Mouse (Mus musculus) adrenal gland, postnatal 14 days (tissue): ENCODE data around the gene Fam83d. TPM values are rescaled to one million over a fixed set of nuclear protein-coding genes. Genes with fewer than 3 reads are reported as not detected.

Experiments
- DNase-seq: peaks from one replicate; pipeline ENCODE4 v3.0.0; 2021; ENCODE audit warnings: mixed read lengths
- total RNA-seq: library from RNA; stranded (reverse); gene quantifications from 2 replicates; pipeline ENCODE4 v1.2.3, GENCODE M21; 2021

Fam83d gene
- total RNA-seq, 1 experiment from 2014 or later: 5.8 TPM

GRCm38 (mm10) chr2:158745049-158745482 is 22.8 kb upstream of the Fam83d start:
- DNase-seq: peak; percentile 58

- DNase-seq: no peak
These were observed 21.7 kb upstream of the Fam83d start for GRCm38 (mm10) chr2:158746164-158746563.

GRCm38 (mm10) chr2:158749366-158749765 is 18.5 kb upstream of the Fam83d start:
- DNase-seq: no peak

GRCm38 (mm10) chr2:158760231-158760630 is 7.7 kb upstream of the Fam83d start:
- DNase-seq: no peak

GRCm38 (mm10) chr2:158762339-158762738 is 5.6 kb upstream of the Fam83d start:
- no peak for DNase-seq

DNA sequence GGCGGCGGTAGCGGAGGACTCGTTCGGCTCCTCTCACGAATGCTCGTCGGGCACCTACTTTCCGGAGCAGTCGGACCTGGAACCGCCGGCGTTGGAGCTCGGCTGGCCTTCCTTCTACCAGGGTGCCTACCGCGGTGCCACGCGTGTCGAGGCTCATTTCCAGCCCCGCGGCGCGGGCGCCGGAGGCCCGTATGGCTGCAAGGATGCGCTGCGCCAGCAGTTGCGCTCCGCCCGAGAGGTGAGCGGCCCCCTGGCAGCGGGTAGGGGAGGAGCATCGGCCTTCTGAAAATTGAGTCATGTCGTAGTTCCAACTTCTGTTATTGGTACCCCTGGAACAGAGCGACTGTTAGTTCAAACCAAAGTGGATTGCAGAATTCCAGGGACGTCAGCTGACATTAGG is 457 bp downstream of the Fam83d start:
- peak; percentile 56 for DNase-seq

DNA sequence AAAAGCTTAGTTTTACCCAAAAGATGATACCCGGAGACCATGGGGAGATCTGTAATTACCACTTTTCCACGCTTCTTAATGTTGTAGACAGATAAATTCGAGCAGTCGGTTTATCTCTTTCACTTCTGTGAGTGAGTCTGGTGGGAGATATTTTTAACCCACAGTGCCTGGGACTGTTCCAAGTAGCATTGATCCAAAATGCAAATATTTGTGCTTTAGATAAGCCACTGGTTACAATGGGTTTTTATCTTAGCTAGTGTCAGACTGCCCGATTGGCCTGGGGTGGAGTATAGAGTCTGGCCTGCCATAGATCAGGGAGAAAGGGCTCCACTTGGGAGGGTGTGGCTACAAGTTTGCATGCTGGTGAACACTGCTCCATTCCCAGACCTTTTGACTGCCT is 878 bp downstream of the Fam83d start:
- no peak for DNase-seq

DNA sequence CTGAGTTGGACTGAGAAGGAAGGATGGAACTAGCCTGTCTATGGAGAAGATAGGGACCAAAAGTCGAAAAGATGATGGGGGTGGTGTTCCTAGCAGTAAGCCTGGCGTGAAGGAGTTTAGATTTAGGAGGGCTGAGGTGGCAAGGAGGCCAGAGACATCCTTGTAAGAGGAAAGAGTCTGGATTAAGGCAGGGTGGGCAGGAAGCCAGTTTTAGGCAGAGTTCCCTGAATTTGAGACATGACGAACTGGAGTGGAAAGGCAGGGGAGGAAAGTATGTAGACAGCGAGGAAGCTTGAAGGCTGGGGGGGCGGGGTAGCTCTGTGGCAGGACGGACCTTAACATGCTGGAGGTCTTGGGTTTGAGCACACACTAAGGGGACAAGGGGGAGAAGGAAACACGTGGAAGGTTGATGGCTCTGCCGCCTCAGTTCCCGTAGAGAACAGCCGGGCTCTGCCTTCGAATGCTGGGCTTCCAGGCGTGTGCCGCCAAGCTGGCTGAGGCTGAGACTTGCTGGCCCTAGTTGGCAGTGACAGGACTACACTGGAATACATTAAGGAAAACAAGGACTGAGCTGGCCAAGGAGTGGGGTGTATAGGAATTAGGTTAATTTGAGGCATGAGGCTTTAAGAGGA is 2.3 kb downstream of the Fam83d start:
- peak; percentile 30 for DNase-seq

DNA sequence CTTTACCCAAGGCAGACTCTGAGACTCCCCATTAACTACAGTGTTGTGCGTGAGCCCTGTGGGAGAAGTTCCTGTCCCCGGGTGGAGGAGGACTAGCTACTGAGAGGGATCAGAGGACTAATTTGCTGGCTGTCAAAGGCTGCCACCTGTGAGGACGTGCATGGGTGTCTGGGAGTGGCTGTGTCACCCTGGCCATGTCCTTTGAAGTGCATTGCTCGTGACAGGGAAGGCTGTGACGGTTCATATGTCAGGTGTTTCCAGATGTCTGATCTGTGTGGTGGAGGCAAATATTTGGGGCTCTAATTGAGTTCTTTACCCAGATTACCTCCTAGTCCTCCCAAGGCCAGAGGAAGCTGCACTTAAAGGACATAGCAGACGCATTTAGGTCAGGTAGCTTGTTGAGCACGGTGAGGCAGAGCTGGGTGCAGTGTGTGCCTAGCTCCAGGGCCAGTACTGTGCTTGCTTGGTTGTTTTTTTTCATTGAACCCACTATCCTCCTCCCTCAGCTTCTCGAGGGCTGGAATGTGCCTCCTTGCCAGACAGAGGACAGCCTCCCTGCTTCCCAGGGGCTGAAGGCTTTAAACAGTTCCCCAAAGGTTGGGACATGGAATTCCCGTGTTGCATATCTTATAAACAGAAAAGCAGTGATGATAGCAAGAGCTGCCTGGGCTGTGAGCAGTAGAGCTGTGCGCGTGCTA is 3.3 kb downstream of the Fam83d start:
- DNase-seq: no peak

DNA sequence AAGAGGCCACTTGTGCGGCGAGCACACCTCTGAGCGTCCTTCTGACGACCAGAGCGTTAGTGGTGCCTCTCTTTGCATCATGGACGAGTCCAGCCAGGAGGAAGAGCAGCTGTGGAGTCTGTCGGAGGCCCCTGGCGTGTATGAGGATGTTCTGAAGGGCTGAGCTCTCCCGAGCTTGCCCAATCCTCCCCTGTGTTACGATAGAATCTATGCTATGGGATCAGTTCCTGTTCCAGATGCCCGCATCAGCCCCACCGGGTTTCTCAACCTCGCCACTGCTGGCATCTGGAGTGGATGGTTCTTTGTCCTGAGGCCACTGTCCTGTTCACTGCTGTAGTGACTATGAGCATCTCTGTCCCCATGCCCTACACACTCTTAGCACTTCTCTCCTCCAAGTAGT is 4.9 kb downstream of the Fam83d start:
- DNase-seq: no peak

DNA sequence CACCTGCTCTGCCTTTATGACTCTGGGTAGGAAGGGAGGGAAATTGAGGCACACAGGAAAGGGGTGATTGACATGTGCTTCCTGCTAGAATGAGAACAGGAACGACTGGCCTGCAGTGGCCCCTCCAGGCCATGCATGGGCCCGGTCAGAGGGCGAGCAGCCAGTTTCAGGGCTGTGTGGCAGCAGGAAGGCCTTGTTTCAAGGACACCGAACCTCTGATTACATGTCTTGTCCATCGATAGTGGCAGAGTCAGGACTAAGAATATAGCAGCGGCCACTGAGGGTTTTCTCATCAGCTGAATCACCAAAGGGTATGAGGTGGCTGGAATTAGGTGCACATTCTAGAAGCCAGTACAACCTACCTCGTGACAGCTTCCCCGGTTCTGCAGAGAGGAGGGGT is 7.0 kb downstream of the Fam83d start:
- peak; percentile 32 for DNase-seq

GRCm38 (mm10) chr2:158776716-158777115 is 8.8 kb downstream of the Fam83d start:
- peak; percentile 42 for DNase-seq

- DNase-seq: no peak
These were observed 9.6 kb downstream of the Fam83d start for GRCm38 (mm10) chr2:158777490-158777889.

DNA sequence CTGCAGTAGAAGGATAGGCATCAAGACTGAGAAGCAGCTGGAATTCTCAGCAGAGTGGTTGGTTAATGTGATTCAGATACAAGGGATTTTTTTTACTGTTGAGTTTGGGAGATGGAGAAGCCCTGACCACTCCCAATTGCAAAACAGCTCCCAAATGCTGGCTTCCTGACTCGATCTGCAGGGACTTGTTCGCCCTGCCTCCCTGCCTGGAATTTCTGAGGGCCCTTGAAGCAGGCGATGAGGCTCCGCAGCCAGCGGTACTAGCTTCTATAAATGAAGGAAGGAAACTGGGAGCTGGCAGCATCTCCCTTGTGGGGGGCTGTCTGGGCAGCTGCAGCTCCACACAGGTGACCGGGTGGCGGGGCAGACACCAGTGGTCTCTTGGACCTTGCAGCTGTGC is 10.5 kb downstream of the Fam83d start:
- DNase-seq: no peak

GRCm38 (mm10) chr2:158781126-158781525 is 13.2 kb downstream of the Fam83d start:
- DNase-seq: no peak

- DNase-seq: peak; percentile 78
These were observed 19.3 kb downstream of the Fam83d start for GRCm38 (mm10) chr2:158786927-158787795.

DNA sequence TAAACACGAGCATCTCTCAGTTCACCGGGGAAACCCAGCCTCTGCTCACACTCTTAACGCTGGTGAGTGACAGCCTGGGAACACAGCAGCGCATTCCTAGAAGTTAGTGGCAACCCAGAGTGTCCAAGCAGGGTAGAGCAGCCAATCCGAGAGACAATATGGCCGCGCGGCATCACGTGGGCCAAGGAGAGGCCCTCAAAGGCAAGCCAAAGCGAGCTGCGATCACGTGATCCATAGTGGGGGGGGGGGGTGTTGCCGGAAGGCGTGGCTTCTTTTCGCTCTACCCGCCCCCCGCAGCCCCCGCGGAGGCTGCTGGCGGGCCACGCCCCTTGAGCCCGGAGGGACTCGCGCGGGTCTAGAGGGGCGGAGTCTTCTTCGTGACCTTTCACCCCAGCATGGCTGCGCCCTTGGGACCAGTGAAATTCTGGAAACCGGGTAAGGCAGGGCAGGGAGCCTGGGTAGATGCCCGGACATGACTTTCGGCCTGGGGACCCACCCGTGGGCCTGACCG is 26.7 kb downstream of the Fam83d start, which contains the start of gene Dhx35:
Gene Dhx35, plus strand, starts transcription at position 314 of the 511 bp plus-strand sequence.
- peak; percentile 96 for DNase-seq

GRCm38 (mm10) chr2:158795043-158795442 is 27.1 kb downstream of the Fam83d start:
- DNase-seq: no peak

DNA sequence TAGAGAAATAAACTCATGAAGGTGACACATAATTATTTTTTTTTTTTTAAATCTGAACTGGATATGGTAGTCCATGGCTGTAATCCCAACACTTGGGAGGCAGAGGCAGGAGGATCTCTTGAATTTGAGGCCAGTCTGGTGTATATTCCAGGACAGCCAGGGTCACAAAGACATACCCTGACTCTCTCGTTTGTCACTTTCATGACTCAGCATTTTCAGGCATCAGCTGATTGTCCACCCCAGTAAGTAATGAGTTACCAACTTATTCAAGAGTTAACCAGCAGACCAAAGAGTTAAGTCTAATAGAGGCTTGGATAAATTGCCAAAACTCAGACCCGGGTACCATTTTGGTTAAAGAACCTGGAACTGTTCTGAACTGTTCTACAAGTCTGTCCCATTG is 28.0 kb downstream of the Fam83d start:
- DNase-seq: no peak

DNA sequence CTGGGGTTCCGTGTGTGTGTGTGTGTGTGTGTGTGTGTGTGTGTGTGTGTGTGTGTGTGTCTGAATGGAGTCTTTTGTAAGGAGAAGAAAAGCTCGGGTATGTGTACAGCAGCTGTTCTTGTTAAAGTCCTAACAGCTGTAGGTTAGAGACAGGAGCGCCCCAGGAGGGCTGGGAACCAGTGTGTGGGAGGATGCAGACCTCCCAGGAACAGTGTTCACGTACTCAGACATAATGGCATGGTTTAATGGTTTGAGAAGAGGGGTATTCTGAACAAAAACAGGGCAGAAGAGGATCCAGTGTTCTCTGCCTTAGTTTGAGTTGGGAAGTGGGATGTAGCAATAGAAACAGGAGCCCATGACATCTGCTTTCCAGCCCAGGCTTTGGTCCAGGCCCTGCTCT is 31.4 kb downstream of the Fam83d start:
- DNase-seq: no peak

DNA sequence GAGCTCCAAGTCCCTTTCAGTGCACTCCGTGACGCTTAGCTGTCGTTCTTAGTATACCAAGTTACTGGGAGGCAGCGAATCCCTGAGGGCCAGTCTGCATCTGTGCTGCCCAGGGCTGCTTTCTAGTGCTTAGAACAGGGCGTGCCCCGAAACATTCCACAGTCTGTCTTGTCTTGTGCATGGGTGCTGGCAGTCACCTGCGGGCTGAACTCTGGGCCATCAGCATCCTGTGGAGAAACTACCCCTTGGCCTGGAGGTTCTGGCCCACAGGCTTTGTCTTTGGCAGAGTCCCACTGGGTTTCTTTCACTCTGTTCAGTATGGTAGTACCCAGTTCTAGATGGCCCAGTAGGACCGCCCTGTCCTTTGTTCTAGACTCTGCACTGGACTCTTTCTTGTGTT is 32.9 kb downstream of the Fam83d start:
- no peak for DNase-seq

- DNase-seq: no peak
These were observed 35.7 kb downstream of the Fam83d start for GRCm38 (mm10) chr2:158803575-158803974.

DNA sequence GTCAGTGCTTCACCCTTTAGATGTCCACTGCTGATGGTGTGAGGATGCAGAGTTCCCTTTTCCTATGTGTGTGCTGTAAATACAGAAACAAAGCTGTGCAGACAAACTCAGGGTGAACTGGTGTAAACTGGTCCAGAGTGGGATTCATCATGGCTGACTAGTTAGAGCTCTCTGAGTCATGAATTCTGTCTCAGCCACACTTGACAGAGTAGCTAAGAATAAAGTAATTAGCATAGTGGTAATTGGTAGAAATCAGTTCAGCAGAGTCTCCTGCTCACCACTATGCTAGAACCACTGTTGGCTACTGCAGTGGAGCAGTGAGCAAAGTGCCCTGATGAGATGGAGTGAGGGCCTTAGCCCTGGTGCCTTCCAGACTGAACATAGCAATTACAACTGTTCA is 47.8 kb downstream of the Fam83d start:
- DNase-seq: no peak
